Mouse (Mus musculus) olfactory bulb, adult 2 months (tissue): ENCODE data around the gene Hhex. TPM values are rescaled to one million over a fixed set of nuclear protein-coding genes. Genes with fewer than 3 reads are reported as not detected.

Experiments
- H3K27ac ChIP-seq: fragments of 200-500 bp; 2 replicates; pipeline ENCODE4 v1.5.1; 2012; ENCODE audit warnings: low read depth, low read length; ENCODE audit not compliant: insufficient read depth
- H3K4me1 ChIP-seq: fragments of 200-500 bp; 2 replicates; pipeline ENCODE4 v1.6.1; 2012; ENCODE audit warnings: low read length; ENCODE audit not compliant: control insufficient read depth, insufficient read depth
- H3K4me3 ChIP-seq: fragments of 200-500 bp; 2 replicates; pipeline ENCODE4 v1.5.1; 2012; ENCODE audit warnings: mild to moderate bottlenecking, low read depth, low read length, moderate library complexity; ENCODE audit not compliant: insufficient read depth
- CTCF ChIP-seq: fragments of 200-500 bp; IDR thresholded peaks from 2 replicates; pipeline ENCODE4 v1.5.1; 2012; ENCODE audit warnings: low read depth, mild to moderate bottlenecking, low read length, moderate library complexity; ENCODE audit not compliant: insufficient read depth
- POLR2A ChIP-seq: fragments of 200-500 bp; IDR thresholded peaks from 2 replicates; pipeline ENCODE4 v1.6.1; 2012; ENCODE audit warnings: mild to moderate bottlenecking, low read depth, low read length, moderate library complexity; ENCODE audit not compliant: insufficient read depth
- WGBS: fragments of 180-500 bp; shearing (Covaris S2); methylation state at CpG from one replicate; pipeline ENCODE4 v1.1.7; 2018; 5-methylcytosine and 5-hydroxymethylcytosine counted together
- polyA plus RNA-seq: library from polyadenylated mRNA; stranded (reverse); fragments of >200 nt; gene quantifications from 2 replicates; pipeline ENCODE4 v1.2.4, GENCODE M21; 2012; ENCODE audit warnings: low replicate concordance; ENCODE audit not compliant: missing spikeins, insufficient read depth, insufficient read length

Hhex gene
- not detected in 2 replicates for polyA plus RNA-seq

DNA sequence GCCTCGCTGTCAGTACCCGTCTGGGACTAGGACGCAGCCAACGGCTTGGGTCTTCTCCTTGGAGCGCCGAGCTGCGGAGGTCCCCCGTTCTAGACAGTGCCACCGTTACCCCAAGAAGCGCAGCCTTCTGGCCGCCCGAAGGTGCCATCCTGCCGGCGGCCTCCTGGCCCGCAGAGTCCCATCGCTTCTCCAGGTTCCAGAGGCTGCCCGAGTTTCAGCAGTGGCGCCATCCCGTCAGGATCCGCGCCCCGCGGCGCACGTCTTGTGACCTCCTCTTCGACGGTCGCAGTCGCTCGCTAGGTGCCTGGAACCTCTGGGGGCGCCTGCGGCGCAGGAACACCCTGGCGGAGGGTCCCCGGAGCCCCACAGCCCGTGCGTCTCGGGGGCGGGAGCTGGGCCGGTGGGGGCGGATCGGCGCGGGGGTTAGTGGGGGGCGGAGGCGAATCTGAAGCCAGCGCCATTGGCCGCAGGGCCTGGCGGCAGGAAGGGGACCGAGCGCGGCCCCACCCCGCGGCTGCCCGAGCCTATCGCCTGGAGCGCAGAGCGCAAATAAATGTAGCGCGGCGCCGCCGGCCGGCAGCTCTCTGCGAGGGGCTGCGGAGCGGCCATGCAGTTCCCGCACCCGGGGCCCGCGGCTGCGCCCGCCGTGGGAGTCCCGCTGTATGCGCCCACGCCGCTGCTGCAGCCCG, at the start of gene Hhex:
TSS of gene Hhex (plus strand) at position 548 of the 689 bp plus-strand sequence.
- Histone ChIP-seq H3K27ac (no peak within 1 kb of the TSS), H3K4me3 (peak within 1 kb of the TSS; percentile 35)

GRCm38 (mm10) chr19:37386126-37386525, 48.5 kb upstream of the Hhex start:
- no peak overlapping the region for H3K4me3 ChIP-seq
- TF ChIP-seq POLR2A, result no peak
- TF ChIP-seq CTCF, result no peak
- no peak overlapping the region for H3K27ac ChIP-seq
- WGBS, result 85% methylated on average over 3 of the region's 3 CpGs
- no peaks in the 10 kb centered on the region for H3K4me1 ChIP-seq

More for the DNA sequence above, at the start of gene Hhex:
- peaks cover 12% of the 10 kb centered on the region; the same call in 1 of the 2 replicates for H3K4me1 ChIP-seq
- no peak for TF ChIP-seq CTCF
- no peak for TF ChIP-seq POLR2A
- under 1% methylated on average over 79 of the region's 79 CpGs for WGBS

DNA sequence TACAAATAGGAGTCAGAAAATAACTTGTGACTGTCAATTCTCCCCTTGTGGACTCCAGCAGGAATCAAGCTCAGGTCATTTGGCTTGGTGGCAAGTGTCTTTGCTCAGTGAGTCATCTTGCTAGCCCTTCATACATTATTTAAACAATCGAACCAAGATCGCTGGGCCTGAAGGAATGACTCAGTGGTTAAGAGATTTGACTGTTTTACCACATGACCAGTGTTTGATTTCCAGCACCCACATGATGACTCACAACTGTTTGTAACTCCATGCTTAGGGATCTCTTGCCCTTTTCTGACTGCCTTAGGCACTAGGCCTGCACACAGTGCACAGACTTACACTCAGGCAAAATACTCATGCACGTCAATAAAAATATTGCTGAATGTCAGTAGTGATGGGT, 42.7 kb upstream of the Hhex start:
- WGBS, result 89% methylated on average over 3 of the region's 3 CpGs
- no peak overlapping the region for H3K27ac ChIP-seq
- TF ChIP-seq POLR2A (no peak), CTCF (no peak)
- no peak overlapping the region for H3K4me3 ChIP-seq
- H3K4me1 ChIP-seq, result no peaks in the 10 kb centered on the region

- no peak overlapping the region for H3K4me3 ChIP-seq
- no peaks in the 10 kb centered on the region for H3K4me1 ChIP-seq
- TF ChIP-seq POLR2A, result no peak
- no peak for TF ChIP-seq CTCF
- H3K27ac ChIP-seq, result no peak overlapping the region
- 97% methylated on average over 3 of the region's 3 CpGs for WGBS
Observed at GRCm38 (mm10) chr19:37396279-37396678, 38.3 kb upstream of the Hhex start.

GRCm38 (mm10) chr19:37400936-37401335, 33.7 kb upstream of the Hhex start:
- no peak overlapping the region for H3K27ac ChIP-seq
- TF ChIP-seq POLR2A, result no peak
- no peak for TF ChIP-seq CTCF
- WGBS, result 85% methylated on average over 6 of the region's 6 CpGs
- H3K4me1 ChIP-seq, result no peaks in the 10 kb centered on the region
- H3K4me3 ChIP-seq, result no peak overlapping the region

- 79% methylated on average over 4 of the region's 4 CpGs for WGBS
- Histone ChIP-seq H3K4me1 (no peaks in the 10 kb centered on the region), H3K27ac (no peak overlapping the region), H3K4me3 (no peak overlapping the region)
- TF ChIP-seq POLR2A, result no peak
- TF ChIP-seq CTCF, result no peak
Observed at GRCm38 (mm10) chr19:37418294-37418693, 16.3 kb upstream of the Hhex start.

- Histone ChIP-seq H3K4me1 (no peaks in the 10 kb centered on the region), H3K4me3 (no peak overlapping the region), H3K27ac (no peak overlapping the region)
- no peak for TF ChIP-seq POLR2A
- no peak for TF ChIP-seq CTCF
- 51% methylated on average over 3 of the region's 3 CpGs for WGBS
Observed at GRCm38 (mm10) chr19:37419613-37420012, 15.0 kb upstream of the Hhex start.

DNA sequence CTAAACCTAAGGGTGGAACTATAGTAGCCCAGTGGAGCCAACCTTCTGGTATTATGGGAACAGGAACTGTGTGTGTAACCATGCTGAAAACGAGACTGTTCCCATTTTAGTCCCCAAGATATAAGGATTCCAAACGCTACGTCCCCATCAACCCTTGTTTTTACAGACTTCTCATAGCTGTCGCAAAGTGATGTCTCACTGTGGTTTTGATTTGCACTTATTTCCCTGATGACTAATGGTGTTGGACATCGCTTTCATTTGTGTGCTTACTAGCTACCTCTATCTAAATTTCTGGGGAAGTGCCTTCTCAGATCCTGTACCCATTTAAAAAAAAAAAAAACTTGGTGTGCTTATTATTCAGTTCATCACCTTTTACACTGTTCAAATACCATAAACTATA, 6.0 kb upstream of the Hhex start:
- WGBS, result 83% methylated on average over 5 of the region's 5 CpGs
- H3K27ac ChIP-seq, result no peak overlapping the region
- TF ChIP-seq POLR2A, result no peak
- no peak for TF ChIP-seq CTCF
- no peak overlapping the region for H3K4me3 ChIP-seq
- H3K4me1 ChIP-seq, result no peaks in the 10 kb centered on the region

- TF ChIP-seq CTCF (no peak), POLR2A (no peak)
- no peak overlapping the region for H3K27ac ChIP-seq
- H3K4me3 ChIP-seq, result no peak overlapping the region
- WGBS, result 92% methylated on average over 11 of the region's 11 CpGs
- H3K4me1 ChIP-seq, result peaks cover 12% of the 10 kb centered on the region; the same call in 1 of the 2 replicates
Observed at GRCm38 (mm10) chr19:37431139-37431756, 3.4 kb upstream of the Hhex start.
